Mouse (Mus musculus) heart, embryonic 15.5 days (tissue): Measurements from ENCODE around the gene Prkacb. TPM values are rescaled to one million over a fixed set of nuclear protein-coding genes. Genes with fewer than 3 reads are reported as not detected.

Source experiments
- ATAC-seq: fragments of 200-750 bp; cut with Nextera tagmentation; replicated peaks from 2 replicates; pipeline ENCODE4 v1.8.0; 2017; ENCODE audit warnings: low read depth, moderate TSS enrichment; ENCODE audit not compliant: insufficient number of reproducible peaks, insufficient read depth, low FRiP score
- H3K27ac ChIP-seq: fragments of 300-500 bp; sonication (generic); 2 replicates; pipeline ENCODE4 v1.5.1; 2015; ENCODE audit warnings: mild to moderate bottlenecking, inconsistent platforms
- H3K27me3 ChIP-seq: fragments of 300-500 bp; sonication (generic); 2 replicates; pipeline ENCODE4 v1.6.1; 2015; ENCODE audit warnings: inconsistent platforms
- H3K36me3 ChIP-seq: fragments of 300-500 bp; sonication (generic); 2 replicates; pipeline ENCODE4 v1.6.1; 2015; ENCODE audit warnings: mild to moderate bottlenecking, inconsistent platforms
- H3K4me1 ChIP-seq: fragments of 300-500 bp; sonication (generic); replicated peaks from 2 replicates; pipeline ENCODE4 v1.6.1; 2015; ENCODE audit warnings: inconsistent platforms
- H3K4me2 ChIP-seq: fragments of 300-500 bp; sonication (generic); 2 replicates; pipeline ENCODE4 v1.6.1; 2015; ENCODE audit warnings: inconsistent platforms, mild to moderate bottlenecking, moderate library complexity
- H3K4me3 ChIP-seq: fragments of 300-500 bp; sonication (generic); 2 replicates; pipeline ENCODE4 v1.5.1; 2015; ENCODE audit warnings: mild to moderate bottlenecking, inconsistent platforms
- H3K9ac ChIP-seq: fragments of 300-500 bp; sonication (generic); 2 replicates; pipeline ENCODE4 v1.6.1; 2015; ENCODE audit warnings: mild to moderate bottlenecking, inconsistent platforms
- H3K9me3 ChIP-seq: fragments of 300-500 bp; sonication (generic); replicated peaks from 2 replicates; pipeline ENCODE4 v1.6.1; 2016; ENCODE audit warnings: inconsistent platforms
- WGBS: fragments of 180-500 bp; shearing (Covaris S2); methylation state at CpG from one replicate; pipeline ENCODE4 v1.1.7; 2015; ENCODE audit warnings: mixed read lengths; 5-methylcytosine and 5-hydroxymethylcytosine counted together
- polyA plus RNA-seq: library from polyadenylated mRNA; unstranded; fragments of >200 nt; fragmentation: Nextera tagmentation; extraction: Ambion mirVana; gene quantifications from 2 replicates; pipeline ENCODE4 v1.2.1, GENCODE M21; 2015

Prkacb gene
- polyA plus RNA-seq, 1 experiment from 2014 or later: 46.8 TPM

- no peak for ATAC-seq
- H3K9ac ChIP-seq: peak overlapping the region; percentile 91
- H3K4me2 ChIP-seq: peak overlapping the region; percentile 68
- H3K27me3 ChIP-seq: no peaks in the 10 kb centered on the region
- H3K4me1 ChIP-seq: peaks cover 3% of the 10 kb centered on the region; the same call in 1 of the 2 replicates
- peak overlapping the region; percentile 93; the same call in 1 of the 2 replicates for H3K27ac ChIP-seq
- 47% methylated on average over 7 of the region's 7 CpGs for WGBS
- no peaks in the 10 kb centered on the region for H3K36me3 ChIP-seq
- no peaks in the 10 kb centered on the region for H3K9me3 ChIP-seq
- peak overlapping the region; percentile 91 for H3K4me3 ChIP-seq
Observed at GRCm38 (mm10) chr3:146813624-146814023, 834 bp upstream of the Prkacb start.

- no peaks in the 10 kb centered on the region for H3K27me3 ChIP-seq
- H3K36me3 ChIP-seq: no peaks in the 10 kb centered on the region
- whole genome bisulfite sequencing: under 1% methylated on average over 54 of the region's 60 CpGs
- peak; percentile 70 for ATAC-seq
- H3K9ac ChIP-seq: peak overlapping the region; percentile 91
- H3K4me1 ChIP-seq: peaks cover 3% of the 10 kb centered on the region; the same call in 1 of the 2 replicates
- H3K4me2 ChIP-seq: peak overlapping the region; percentile 68
- peak overlapping the region; percentile 93 for H3K27ac ChIP-seq
- H3K9me3 ChIP-seq: no peaks in the 10 kb centered on the region
- peak overlapping the region; percentile 91 for H3K4me3 ChIP-seq
Observed at GRCm38 (mm10) chr3:146812041-146812878, 530 bp downstream of the Prkacb start.

- no peak for ATAC-seq
- Histone ChIP-seq H3K9ac (no peak overlapping the region), H3K27me3 (no peaks in the 10 kb centered on the region), H3K9me3 (no peaks in the 10 kb centered on the region), H3K4me3 (no peak overlapping the region), H3K4me2 (no peak overlapping the region), H3K27ac (no peak overlapping the region), H3K4me1 (no peaks in the 10 kb centered on the region), H3K36me3 (peaks cover 4% of the 10 kb centered on the region; the same call in 1 of the 2 replicates)
- 58% methylated on average over 12 of the region's 12 CpGs for WGBS
Observed at GRCm38 (mm10) chr3:146793554-146794257, 19.1 kb downstream of the Prkacb start.

- Histone ChIP-seq H3K27ac (no peak overlapping the region), H3K4me1 (no peaks in the 10 kb centered on the region), H3K27me3 (no peaks in the 10 kb centered on the region), H3K9ac (no peak overlapping the region), H3K9me3 (no peaks in the 10 kb centered on the region), H3K36me3 (peaks cover 4% of the 10 kb centered on the region; the same call in 1 of the 2 replicates), H3K4me2 (no peak overlapping the region), H3K4me3 (no peak overlapping the region)
- WGBS: 77% methylated on average over 3 of the region's 3 CpGs
- ATAC-seq: no peak
Observed at GRCm38 (mm10) chr3:146792144-146792748, 20.5 kb downstream of the Prkacb start.

GRCm38 (mm10) chr3:146784233-146784632 lies 28.6 kb downstream of the Prkacb start:
- no peak for ATAC-seq
- WGBS: 68% methylated on average over 3 of the region's 3 CpGs
- Histone ChIP-seq H3K9me3 (no peaks in the 10 kb centered on the region), H3K27me3 (no peaks in the 10 kb centered on the region), H3K27ac (no peak overlapping the region), H3K4me1 (peaks cover 14% of the 10 kb centered on the region), H3K4me2 (no peak overlapping the region), H3K36me3 (no peaks in the 10 kb centered on the region), H3K9ac (no peak overlapping the region), H3K4me3 (no peak overlapping the region)

- peaks cover 17% of the 10 kb centered on the region for H3K4me1 ChIP-seq
- no peak overlapping the region for H3K9ac ChIP-seq
- H3K27ac ChIP-seq: no peak overlapping the region
- H3K36me3 ChIP-seq: no peaks in the 10 kb centered on the region
- ATAC-seq: no peak
- H3K4me3 ChIP-seq: no peak overlapping the region
- H3K9me3 ChIP-seq: no peaks in the 10 kb centered on the region
- 76% methylated on average over 7 of the region's 7 CpGs for WGBS
- no peak overlapping the region for H3K4me2 ChIP-seq
- H3K27me3 ChIP-seq: no peaks in the 10 kb centered on the region
Observed at GRCm38 (mm10) chr3:146783645-146784225, 29.1 kb downstream of the Prkacb start.

- H3K27me3 ChIP-seq: no peaks in the 10 kb centered on the region
- H3K4me3 ChIP-seq: no peak overlapping the region
- H3K36me3 ChIP-seq: no peaks in the 10 kb centered on the region
- ATAC-seq: 0 out of 2 replicates have a peak, but pooled peaks have one; percentile 27
- no peak overlapping the region for H3K9ac ChIP-seq
- no peaks in the 10 kb centered on the region for H3K9me3 ChIP-seq
- H3K27ac ChIP-seq: 0 out of 2 replicates have a peak overlapping the region, but pooled peaks have one; percentile 18
- no peak overlapping the region for H3K4me2 ChIP-seq
- 25% methylated on average over 6 of the region's 6 CpGs for WGBS
- peaks cover 23% of the 10 kb centered on the region for H3K4me1 ChIP-seq
Observed at GRCm38 (mm10) chr3:146782548-146782947, 30.2 kb downstream of the Prkacb start.

- no peaks in the 10 kb centered on the region for H3K9me3 ChIP-seq
- no peaks in the 10 kb centered on the region for H3K36me3 ChIP-seq
- no peak for ATAC-seq
- 13% methylated on average over 11 of the region's 11 CpGs for WGBS
- H3K4me1 ChIP-seq: peaks cover 23% of the 10 kb centered on the region
- H3K4me3 ChIP-seq: peak overlapping the region; percentile 36
- H3K27me3 ChIP-seq: no peaks in the 10 kb centered on the region
- peak overlapping the region; percentile 41; the same call in 1 of the 2 replicates for H3K27ac ChIP-seq
- peak overlapping the region; percentile 33; the same call in 1 of the 2 replicates for H3K9ac ChIP-seq
- peak overlapping the region; percentile 58 for H3K4me2 ChIP-seq
Observed at GRCm38 (mm10) chr3:146781131-146781530, 31.7 kb downstream of the Prkacb start.

GRCm38 (mm10) chr3:146780241-146780640 lies 32.5 kb downstream of the Prkacb start:
- Histone ChIP-seq H3K4me1 (peaks cover 23% of the 10 kb centered on the region), H3K36me3 (no peaks in the 10 kb centered on the region), H3K27me3 (no peaks in the 10 kb centered on the region), H3K4me3 (no peak overlapping the region), H3K9ac (no peak overlapping the region), H3K4me2 (no peak overlapping the region), H3K9me3 (no peaks in the 10 kb centered on the region), H3K27ac (no peak overlapping the region)
- 77% methylated on average over 3 of the region's 3 CpGs for WGBS
- no peak for ATAC-seq

- peak overlapping the region; percentile 6; the same call in 1 of the 2 replicates for H3K27ac ChIP-seq
- 79% methylated on average over 8 of the region's 8 CpGs for WGBS
Observed at GRCm38 (mm10) chr3:146778913-146779312, 33.9 kb downstream of the Prkacb start.

GRCm38 (mm10) chr3:146778451-146778850 lies 34.3 kb downstream of the Prkacb start:
- Histone ChIP-seq H3K4me3 (no peak overlapping the region), H3K27ac (peak overlapping the region; percentile 6; the same call in 1 of the 2 replicates), H3K4me1 (peaks cover 19% of the 10 kb centered on the region), H3K9ac (no peak overlapping the region), H3K36me3 (no peaks in the 10 kb centered on the region), H3K4me2 (0 out of 2 replicates have a peak overlapping the region, but pooled peaks have one; percentile 1), H3K9me3 (no peaks in the 10 kb centered on the region), H3K27me3 (no peaks in the 10 kb centered on the region)
- 58% methylated on average over 2 of the region's 2 CpGs for WGBS
- no peak for ATAC-seq

More at GRCm38 (mm10) chr3:146778913-146779312, 33.9 kb downstream of the Prkacb start:
- Histone ChIP-seq H3K4me3 (no peak overlapping the region), H3K9ac (no peak overlapping the region), H3K27me3 (no peaks in the 10 kb centered on the region), H3K9me3 (no peaks in the 10 kb centered on the region), H3K4me1 (peaks cover 19% of the 10 kb centered on the region), H3K36me3 (no peaks in the 10 kb centered on the region), H3K4me2 (no peak overlapping the region)
- no peak for ATAC-seq
